Mouse (Mus musculus) forebrain, embryonic 11.5 days (tissue): ENCODE results near the gene Cep250. TPM values are rescaled to one million over a fixed set of nuclear protein-coding genes. Genes with fewer than 3 reads are reported as not detected.
A peak's percentile ranks its signal among the peaks of the same experiment; 100 is the strongest.

ENCODE experiments used
- ATAC-seq: fragments of 200-750 bp; cut with Nextera tagmentation; replicated peaks from 2 replicates; pipeline ENCODE4 v1.8.0; 2017; ENCODE audit warnings: moderate TSS enrichment; ENCODE audit not compliant: low FRiP score
- DNase-seq: peaks from one replicate; pipeline ENCODE4 v3.0.0-alpha.2; 2017; ENCODE audit warnings: low spot score
- H3K27ac ChIP-seq: fragments of 300-500 bp; sonication (generic); 2 replicates; pipeline ENCODE4 v1.5.1; 2014; ENCODE audit warnings: low read depth, low read length
- H3K27me3 ChIP-seq: fragments of 300-500 bp; sonication (generic); 2 replicates; pipeline ENCODE4 v1.6.1; 2014; ENCODE audit warnings: mild to moderate bottlenecking, low read length, mixed read lengths; ENCODE audit not compliant: control insufficient read depth, insufficient read depth
- H3K36me3 ChIP-seq: fragments of 300-500 bp; sonication (generic); 2 replicates; pipeline ENCODE4 v1.6.1; 2014; ENCODE audit warnings: mild to moderate bottlenecking, low read length, moderate library complexity, mixed read lengths; ENCODE audit not compliant: control insufficient read depth, insufficient read depth
- H3K4me1 ChIP-seq: fragments of 300-500 bp; sonication (generic); replicated peaks from 2 replicates; pipeline ENCODE4 v1.6.1; 2014; ENCODE audit warnings: low read length, mixed read lengths; ENCODE audit not compliant: control insufficient read depth, insufficient read depth
- H3K4me2 ChIP-seq: fragments of 300-500 bp; sonication (generic); 2 replicates; pipeline ENCODE4 v1.6.1; 2014; ENCODE audit warnings: low read depth, mild to moderate bottlenecking, low read length, moderate library complexity, mixed read lengths; ENCODE audit not compliant: severe bottlenecking
- H3K4me3 ChIP-seq: fragments of 300-500 bp; sonication (generic); 2 replicates; pipeline ENCODE4 v1.5.1; 2014; ENCODE audit warnings: low read depth, low read length
- H3K9ac ChIP-seq: fragments of 300-500 bp; sonication (generic); 2 replicates; pipeline ENCODE4 v1.6.1; 2014; ENCODE audit warnings: low read length
- H3K9me3 ChIP-seq: fragments of 300-500 bp; sonication (generic); 2 replicates; pipeline ENCODE4 v1.6.1; 2016; ENCODE audit warnings: low read length, mixed read lengths; ENCODE audit not compliant: control insufficient read depth
- WGBS: fragments of 180-500 bp; shearing (Covaris S2); extraction: QIAGEN DNeasy Blood & Tissue Kit; methylation state at CpG from one replicate; pipeline ENCODE4 v1.1.7; 2014; 5-methylcytosine and 5-hydroxymethylcytosine counted together
- polyA plus RNA-seq: library from polyadenylated mRNA; unstranded; fragments of >200 nt; fragmentation: Nextera tagmentation; extraction: Ambion mirVana; gene quantifications from 2 replicates; pipeline ENCODE4 v1.2.1, GENCODE M21; 2014

The Cep250 gene
- polyA plus RNA-seq, 1 experiment from 2014 or later = 28.8 TPM

DNA sequence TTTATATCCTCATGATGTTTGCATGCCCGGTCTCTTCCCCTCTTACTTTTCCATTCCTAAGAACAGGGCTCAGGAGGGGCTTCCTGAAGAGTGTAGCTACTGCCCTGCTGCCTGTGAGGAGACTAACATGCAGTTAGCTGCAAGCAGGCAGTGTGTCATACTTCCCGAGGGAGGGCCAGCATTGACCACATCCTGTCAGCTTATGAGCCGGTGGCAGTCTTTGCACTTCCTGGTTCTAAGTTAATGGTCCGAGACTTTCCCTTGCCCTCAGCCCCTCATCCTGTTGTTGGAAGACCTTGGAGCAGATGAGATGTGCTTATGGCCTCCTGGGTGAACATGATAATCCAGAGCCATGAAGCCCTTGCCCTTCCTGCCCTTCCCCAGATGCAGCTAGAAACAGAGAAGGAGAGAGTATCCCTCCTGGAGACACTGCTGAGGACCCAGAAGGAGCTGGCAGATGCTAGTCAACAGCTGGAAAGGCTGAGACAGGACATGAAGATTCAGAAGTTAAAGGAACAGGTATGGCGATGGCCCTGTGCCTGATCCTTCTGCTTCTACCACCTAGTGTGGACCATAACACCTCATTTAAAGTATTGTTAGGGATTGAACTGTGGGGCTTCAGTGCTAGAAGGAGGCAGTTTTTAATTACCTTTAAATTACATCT lies 23.2 kb downstream of the Cep250 start:
- H3K9me3 ChIP-seq = no peaks in the 10 kb centered on the region
- no peak overlapping the region for H3K27ac ChIP-seq
- DNase-seq (no peak), ATAC-seq (no peak)
- H3K36me3 ChIP-seq = peaks cover 29% of the 10 kb centered on the region
- 92% methylated on average over 5 of the region's 5 CpGs for WGBS
- H3K9ac ChIP-seq = no peak overlapping the region
- H3K4me3 ChIP-seq = no peak overlapping the region
- no peak overlapping the region for H3K4me2 ChIP-seq
- H3K27me3 ChIP-seq = no peaks in the 10 kb centered on the region
- H3K4me1 ChIP-seq = no peaks in the 10 kb centered on the region

DNA sequence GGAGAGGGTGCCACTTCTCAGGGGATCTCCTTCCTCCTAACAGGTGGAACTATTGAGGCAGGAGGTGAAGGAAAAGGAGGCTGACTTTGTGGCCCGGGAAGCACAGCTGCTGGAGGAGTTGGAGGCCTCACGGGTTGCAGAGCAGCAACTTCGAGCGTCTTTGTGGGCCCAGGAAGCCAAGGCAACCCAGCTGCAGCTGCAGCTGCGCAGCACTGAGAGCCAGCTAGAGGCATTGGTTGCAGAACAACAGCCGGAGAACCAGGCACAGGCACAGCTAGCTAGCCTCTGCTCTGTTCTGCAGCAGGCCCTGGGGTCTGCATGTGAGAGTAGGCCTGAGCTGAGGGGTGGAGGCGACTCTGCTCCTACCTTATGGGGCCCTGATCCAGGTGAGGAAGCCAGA lies 29.5 kb downstream of the Cep250 start:
- no peak overlapping the region for H3K4me3 ChIP-seq
- peaks cover 26% of the 10 kb centered on the region for H3K36me3 ChIP-seq
- H3K4me1 ChIP-seq = no peaks in the 10 kb centered on the region
- H3K9ac ChIP-seq = no peak overlapping the region
- H3K27me3 ChIP-seq = no peaks in the 10 kb centered on the region
- 96% methylated on average over 7 of the region's 7 CpGs for WGBS
- no peaks in the 10 kb centered on the region for H3K9me3 ChIP-seq
- ATAC-seq = no peak
- no peak overlapping the region for H3K27ac ChIP-seq
- H3K4me2 ChIP-seq = no peak overlapping the region
- no peak for DNase-seq

DNA sequence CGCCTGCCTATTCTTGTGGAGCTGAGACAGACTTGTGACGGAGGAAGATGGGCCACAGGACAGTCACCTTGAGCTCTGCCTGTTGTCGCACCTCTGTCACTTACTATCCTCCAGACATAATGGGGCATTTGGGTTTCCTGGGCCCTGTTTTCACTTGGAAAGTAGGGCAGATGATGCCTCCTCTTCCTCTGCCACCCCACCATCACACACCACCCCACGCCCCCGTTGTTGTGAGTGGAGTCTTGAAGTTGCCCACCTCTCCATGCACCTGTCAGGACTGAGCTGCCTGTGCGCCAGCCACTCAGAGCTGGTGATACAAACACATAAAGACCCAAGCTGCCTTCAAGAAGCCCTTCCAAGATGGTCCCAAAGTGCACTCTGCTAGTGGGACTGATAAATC lies 30.9 kb downstream of the Cep250 start:
- Histone ChIP-seq H3K36me3 (peaks cover 25% of the 10 kb centered on the region), H3K27me3 (no peaks in the 10 kb centered on the region)
- WGBS = 95% methylated on average over 6 of the region's 6 CpGs

DNA sequence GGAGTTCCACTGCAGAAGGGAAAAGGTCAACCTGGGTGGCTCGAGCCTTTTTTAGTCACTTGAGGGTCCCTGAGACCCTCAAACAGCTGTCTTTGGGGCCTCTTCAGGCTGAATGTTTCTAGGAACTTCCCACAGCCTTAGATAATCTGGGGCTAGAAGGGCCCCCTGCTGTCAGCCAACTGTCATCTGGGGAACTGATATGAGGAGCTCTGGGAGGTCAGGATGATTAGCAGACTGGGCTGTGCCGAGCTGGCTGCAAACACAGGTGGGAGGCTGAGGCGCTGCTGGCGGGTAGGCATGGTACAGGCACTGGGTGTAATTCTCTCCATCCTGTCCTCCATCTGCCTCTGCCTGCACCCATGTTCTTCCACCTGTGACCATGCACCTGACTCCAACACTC lies 32.8 kb downstream of the Cep250 start:
- H3K27ac ChIP-seq = no peak overlapping the region
- ATAC-seq (no peak), DNase-seq (no peak)
- H3K9me3 ChIP-seq = no peaks in the 10 kb centered on the region
- H3K27me3 ChIP-seq = no peaks in the 10 kb centered on the region
- peaks cover 21% of the 10 kb centered on the region for H3K36me3 ChIP-seq
- whole genome bisulfite sequencing = 74% methylated on average over 4 of the region's 4 CpGs
- H3K4me1 ChIP-seq = no peaks in the 10 kb centered on the region
- no peak overlapping the region for H3K4me2 ChIP-seq
- no peak overlapping the region for H3K9ac ChIP-seq
- H3K4me3 ChIP-seq = no peak overlapping the region

More for the DNA sequence above, 30.9 kb downstream of the Cep250 start:
- DNase-seq = no peak
- no peak overlapping the region for H3K4me2 ChIP-seq
- H3K4me3 ChIP-seq = no peak overlapping the region
- H3K9ac ChIP-seq = no peak overlapping the region
- H3K27ac ChIP-seq = no peak overlapping the region
- no peaks in the 10 kb centered on the region for H3K9me3 ChIP-seq
- H3K4me1 ChIP-seq = no peaks in the 10 kb centered on the region
- no peak for ATAC-seq

DNA sequence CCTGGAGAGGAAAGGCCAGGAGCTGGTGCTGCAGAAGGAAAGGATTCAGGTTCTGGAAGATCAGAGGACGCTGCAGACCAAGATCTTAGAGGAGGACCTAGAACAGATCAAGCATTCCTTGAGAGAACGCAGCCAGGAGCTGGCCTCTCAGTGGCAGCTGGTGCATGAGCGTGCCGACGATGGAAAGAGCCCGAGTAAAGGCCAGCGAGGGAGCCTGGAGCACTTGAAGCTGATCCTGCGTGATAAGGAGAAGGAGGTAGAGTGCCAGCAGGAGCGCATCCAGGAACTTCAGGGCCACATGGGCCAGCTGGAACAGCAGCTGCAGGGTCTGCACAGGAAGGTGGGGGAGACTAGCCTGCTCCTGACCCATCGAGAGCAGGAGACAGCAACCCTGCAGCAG lies 34.9 kb downstream of the Cep250 start:
- Histone ChIP-seq H3K9me3 (no peaks in the 10 kb centered on the region), H3K4me2 (no peak overlapping the region), H3K4me1 (no peaks in the 10 kb centered on the region), H3K9ac (no peak overlapping the region), H3K27me3 (no peaks in the 10 kb centered on the region), H3K36me3 (peaks cover 21% of the 10 kb centered on the region), H3K27ac (no peak overlapping the region), H3K4me3 (no peak overlapping the region)
- 94% methylated on average over 10 of the region's 10 CpGs for WGBS
- no peak for ATAC-seq
- no peak for DNase-seq

DNA sequence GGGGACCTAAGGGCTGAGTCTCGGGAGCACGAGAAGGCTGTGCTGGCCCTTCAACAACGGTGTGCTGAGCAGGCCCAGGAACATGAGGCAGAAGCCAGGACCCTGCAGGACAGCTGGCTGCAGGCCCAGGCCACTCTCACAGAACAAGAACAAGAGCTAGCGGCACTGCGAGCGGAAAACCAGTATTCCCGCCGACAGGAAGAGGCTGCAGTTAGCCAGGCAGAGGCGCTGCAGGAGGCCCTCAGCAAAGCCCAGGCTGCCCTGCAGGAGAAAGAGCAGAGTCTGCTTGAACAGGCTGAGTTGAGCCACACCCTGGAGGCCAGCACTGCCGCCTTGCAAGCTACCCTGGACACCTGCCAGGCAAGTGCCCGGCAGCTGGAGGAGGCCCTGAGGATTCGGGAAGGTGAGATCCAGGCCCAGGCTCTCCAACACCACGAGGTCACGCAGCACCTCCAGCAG lies 35.6 kb downstream of the Cep250 start:
- ATAC-seq = no peak
- peaks cover 21% of the 10 kb centered on the region for H3K36me3 ChIP-seq
- 88% methylated on average over 14 of the region's 14 CpGs for WGBS
- 0 out of 2 replicates have a peak overlapping the region, but pooled peaks have one; percentile 15 for H3K4me2 ChIP-seq
- no peak overlapping the region for H3K9ac ChIP-seq
- no peaks in the 10 kb centered on the region for H3K4me1 ChIP-seq
- H3K9me3 ChIP-seq = no peaks in the 10 kb centered on the region
- DNase-seq = no peak
- no peak overlapping the region for H3K4me3 ChIP-seq
- no peaks in the 10 kb centered on the region for H3K27me3 ChIP-seq
- no peak overlapping the region for H3K27ac ChIP-seq

DNA sequence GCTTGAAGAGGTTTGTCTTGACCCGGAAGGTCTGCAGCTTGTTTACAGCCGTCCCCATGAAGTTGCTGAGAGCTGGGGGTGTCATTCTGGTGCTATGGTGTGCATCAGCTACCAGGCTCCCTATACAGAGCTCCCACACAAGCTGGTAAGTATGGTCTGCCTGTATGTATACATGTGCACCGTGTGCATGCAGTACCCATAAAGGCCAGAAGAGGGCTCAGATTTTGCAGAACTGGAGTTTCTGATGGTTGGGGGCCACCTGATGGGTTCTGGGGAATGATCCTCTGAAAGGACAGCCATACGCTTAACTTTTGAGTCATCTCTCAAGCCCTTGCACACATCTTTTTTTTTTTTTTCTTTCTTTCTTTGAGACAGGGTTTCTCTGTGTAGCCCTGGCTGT lies 49.1 kb downstream of the Cep250 start:
- no peaks in the 10 kb centered on the region for H3K9me3 ChIP-seq
- DNase-seq = no peak
- 88% methylated on average over 4 of the region's 4 CpGs for WGBS

DNA sequence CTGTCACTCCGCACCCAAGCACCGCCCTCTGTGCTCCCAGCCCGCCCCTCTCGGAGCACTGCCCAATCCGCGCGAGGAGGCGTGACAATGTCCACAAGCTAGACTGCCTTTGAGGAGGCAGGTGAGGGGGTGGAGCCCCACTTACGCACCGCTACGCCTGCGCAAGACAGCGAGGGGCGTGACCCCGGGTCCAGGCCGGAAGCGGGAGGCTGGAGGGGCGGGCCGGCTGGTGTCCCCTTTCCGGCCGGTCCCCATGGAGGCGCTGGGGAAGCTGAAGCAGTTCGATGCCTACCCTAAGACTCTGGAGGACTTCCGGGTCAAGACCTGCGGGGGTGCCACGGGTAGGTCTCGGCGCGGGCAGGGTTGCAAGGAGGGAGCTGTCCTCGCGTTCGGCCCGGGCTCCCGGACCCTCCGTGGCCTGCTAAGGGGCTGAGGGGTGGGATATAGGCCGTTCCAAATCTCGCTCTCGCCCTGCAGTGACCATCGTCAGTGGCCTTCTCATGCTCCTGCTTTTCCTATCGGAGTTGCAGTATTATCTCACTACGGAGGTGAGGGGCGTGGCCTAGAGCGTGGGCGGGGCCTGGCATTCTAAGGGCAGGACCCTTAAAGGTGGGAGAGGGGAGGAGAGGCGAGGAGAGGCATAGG lies 51.8 kb downstream of the Cep250 start, which contains the start of the genes 6430550D23Rik and Ergic3:
TSS of gene 6430550D23Rik (minus strand) at position 90 of the 645 bp plus-strand sequence.
TSS of gene Ergic3 (plus strand) at position 158 of the 645 bp plus-strand sequence.
- peak within 1 kb of the TSS; percentile 62 for H3K4me2 ChIP-seq
- peaks cover 11% of the 10 kb centered on the region for H3K36me3 ChIP-seq
- peak within 1 kb of the TSS; percentile 44; the same call in 1 of the 2 replicates for H3K27ac ChIP-seq
- peak; percentile 99 for ATAC-seq
- H3K9me3 ChIP-seq = no peaks in the 10 kb centered on the region
- WGBS = under 1% methylated on average over 44 of the region's 45 CpGs
- no peaks in the 10 kb centered on the region for H3K27me3 ChIP-seq
- DNase-seq = peak; percentile 99
- peaks cover 5% of the 10 kb centered on the region; the same call in 1 of the 2 replicates for H3K4me1 ChIP-seq
- peak within 1 kb of the TSS; percentile 65 for H3K4me3 ChIP-seq
- H3K9ac ChIP-seq = peak within 1 kb of the TSS; percentile 67

More for the DNA sequence above, 49.1 kb downstream of the Cep250 start:
- Histone ChIP-seq H3K4me2 (no peak overlapping the region), H3K27me3 (no peaks in the 10 kb centered on the region), H3K4me3 (no peak overlapping the region), H3K4me1 (peaks cover 5% of the 10 kb centered on the region; the same call in 1 of the 2 replicates), H3K36me3 (no peaks in the 10 kb centered on the region; the same call in 1 of the 2 replicates), H3K9ac (no peak overlapping the region), H3K27ac (no peak overlapping the region)
- ATAC-seq = no peak
